Mouse (Mus musculus): ENCODE measurements at regions not wholly inside any gene's neighbourhood (a gene's known extent, or its start where the extent isn't known, plus 50 kb on each side); places are given as distances from the start of the nearest gene placed in this dataset.

DNA sequence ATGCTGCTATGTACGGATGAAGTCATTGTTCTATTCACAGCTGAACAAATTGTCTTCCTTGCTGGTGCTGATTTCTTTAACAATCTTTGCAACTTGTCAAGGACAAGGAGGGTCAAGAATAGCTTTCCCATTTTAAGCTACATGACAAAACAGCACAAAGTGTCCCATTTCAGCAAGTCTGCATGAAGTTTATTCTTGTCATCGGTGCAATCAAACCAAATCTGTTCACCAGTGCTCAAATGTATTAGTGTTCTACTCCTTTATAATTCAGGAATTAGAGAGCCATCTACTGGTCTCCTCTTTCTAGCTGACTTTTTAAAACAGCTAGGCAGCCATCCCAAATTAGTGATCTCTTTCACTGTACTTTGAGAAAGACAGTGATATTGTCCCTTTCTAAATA lies 1040.8 kb downstream of the Galc start:
- no peaks in the 10 kb centered on the region for H3K4me1 ChIP-seq (ENCODE audit: insufficient read depth)
- H3K9me3 ChIP-seq (ENCODE audit: low read length), result no peaks in the 10 kb centered on the region
- no peak overlapping the region for H3K4me2 ChIP-seq (ENCODE audit: low read depth, low read length)
- DNase-seq (no peak), ATAC-seq (no peak)
- TF ChIP-seq EP300 (IDR thresholded peaks at IDR 0.05; ENCODE audit: low read depth), result no peak
- TF ChIP-seq CTCF (IDR thresholded peaks at IDR 0.05; ENCODE audit: low read depth), result no peak
- no peak overlapping the region for H3K4me3 ChIP-seq (ENCODE audit: low read depth, low read length)
- no peak overlapping the region for H3K27ac ChIP-seq (ENCODE audit: low read depth)
- no peaks in the 10 kb centered on the region for H3K27me3 ChIP-seq (ENCODE audit: insufficient read depth, low read length)
- H3K9ac ChIP-seq (replicated peaks), result no peak overlapping the region
- WGBS (ENCODE audit: insufficient replicate concordance), result 78% methylated on average over 2 of the region's 2 CpGs
- no peaks in the 10 kb centered on the region for H3K36me3 ChIP-seq (replicated peaks; ENCODE audit: insufficient read depth, low read length)

DNA sequence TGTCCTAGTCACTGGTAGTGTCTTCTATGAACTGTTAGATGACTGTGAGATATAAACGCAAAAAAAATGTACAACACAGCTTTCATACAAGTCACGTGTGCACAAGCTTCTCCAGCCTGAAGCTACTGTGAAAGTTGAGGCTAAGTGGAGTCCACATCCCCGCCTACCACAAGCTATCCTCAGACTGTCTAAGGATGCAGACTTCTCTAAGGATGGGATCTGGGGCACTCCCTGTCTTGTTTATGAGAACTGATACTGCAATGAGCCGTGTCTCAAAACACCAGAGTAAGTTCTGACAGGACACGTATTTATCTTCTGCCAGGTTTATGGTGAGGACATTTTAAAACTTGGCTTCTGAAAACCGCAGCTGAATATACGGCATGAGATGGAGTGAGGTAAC lies 1041.7 kb downstream of the Galc start:
- H3K4me1 ChIP-seq (ENCODE audit: insufficient read depth), result no peaks in the 10 kb centered on the region
- no peak overlapping the region for H3K27ac ChIP-seq (ENCODE audit: low read depth)
- no peak for TF ChIP-seq EP300 (IDR thresholded peaks at IDR 0.05; ENCODE audit: low read depth)
- no peak overlapping the region for H3K9ac ChIP-seq (replicated peaks)
- H3K4me2 ChIP-seq (ENCODE audit: low read depth, low read length), result no peak overlapping the region
- no peak overlapping the region for H3K4me3 ChIP-seq (ENCODE audit: low read depth, low read length)
- H3K9me3 ChIP-seq (ENCODE audit: low read length), result no peaks in the 10 kb centered on the region
- H3K27me3 ChIP-seq (ENCODE audit: insufficient read depth, low read length), result no peaks in the 10 kb centered on the region
- ATAC-seq (no peak), DNase-seq (no peak)
- 67% methylated on average over 7 of the region's 7 CpGs for WGBS (ENCODE audit: insufficient replicate concordance)
- no peaks in the 10 kb centered on the region for H3K36me3 ChIP-seq (replicated peaks; ENCODE audit: insufficient read depth, low read length)

DNA sequence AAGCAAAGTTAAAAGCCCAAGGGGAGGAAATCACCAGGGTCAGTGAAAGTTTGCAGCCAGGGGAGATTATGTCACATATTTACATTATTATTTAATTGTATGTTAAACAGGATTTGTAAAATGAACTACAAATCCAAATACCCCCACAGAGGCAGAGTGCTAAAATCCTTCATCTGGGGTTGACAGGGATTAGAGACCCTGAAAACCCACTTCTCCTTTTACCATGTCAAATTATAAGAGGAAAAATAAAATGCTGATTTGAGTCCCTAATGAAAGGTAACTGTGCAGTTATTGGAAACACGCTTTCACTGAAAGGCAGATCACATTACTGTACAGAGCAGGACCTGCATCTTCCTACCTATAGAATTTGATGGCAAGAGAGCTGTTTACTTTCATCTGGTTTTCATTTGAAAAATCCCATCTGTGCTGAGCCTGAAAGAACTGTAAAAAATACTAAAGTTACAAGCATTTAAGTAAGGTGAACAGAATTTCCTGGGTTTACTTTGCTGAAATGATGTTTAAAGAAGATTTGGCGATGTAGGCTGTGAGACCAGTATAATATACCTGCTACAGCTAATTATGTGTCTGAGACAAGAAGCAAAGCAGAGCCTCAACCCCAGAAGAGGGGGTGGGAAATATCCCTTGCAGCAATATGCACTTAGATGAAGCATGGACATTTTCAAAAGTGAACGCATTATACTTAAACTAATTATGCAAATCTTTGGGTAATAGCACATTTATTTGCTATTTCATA lies 1055.4 kb downstream of the Galc start:
- WGBS (ENCODE audit: insufficient replicate concordance), result 68% methylated on average over 3 of the region's 3 CpGs
- Histone ChIP-seq H3K4me1 (ENCODE audit: insufficient read depth) (no peaks in the 10 kb centered on the region), H3K4me2 (ENCODE audit: low read depth, low read length) (no peak overlapping the region), H3K9ac (replicated peaks) (no peak overlapping the region), H3K36me3 (replicated peaks; ENCODE audit: insufficient read depth, low read length) (no peaks in the 10 kb centered on the region), H3K4me3 (ENCODE audit: low read depth, low read length) (no peak overlapping the region), H3K27me3 (ENCODE audit: insufficient read depth, low read length) (no peaks in the 10 kb centered on the region), H3K27ac (ENCODE audit: low read depth) (no peak overlapping the region), H3K9me3 (ENCODE audit: low read length) (no peaks in the 10 kb centered on the region)
- TF ChIP-seq CTCF (IDR thresholded peaks at IDR 0.05; ENCODE audit: low read depth) (no peak), EP300 (IDR thresholded peaks at IDR 0.05; ENCODE audit: low read depth) (no peak)
- ATAC-seq, result no peak
- DNase-seq, result no peak

DNA sequence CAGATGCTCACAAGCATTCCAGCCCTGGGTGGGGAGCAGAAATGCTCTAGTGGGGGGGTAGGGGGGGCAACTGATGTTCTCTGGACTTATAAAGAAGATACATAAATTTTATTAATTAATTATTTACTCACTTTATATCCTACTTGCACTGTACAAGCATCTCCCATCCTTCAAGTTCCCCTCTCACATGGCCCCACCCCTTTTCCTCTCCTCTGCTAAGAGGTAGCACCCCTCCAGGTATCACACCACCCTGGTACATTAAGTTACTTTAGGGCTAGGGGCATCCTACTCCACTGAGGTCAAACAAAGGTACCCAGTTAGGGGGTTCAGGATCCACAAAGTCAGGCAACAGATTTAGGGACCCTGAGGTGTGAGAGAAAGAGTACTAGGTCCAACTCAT lies 1097.4 kb downstream of the Galc start:
- no peak for ATAC-seq
- TF ChIP-seq CTCF (IDR thresholded peaks at IDR 0.05; ENCODE audit: low read depth) (no peak), EP300 (IDR thresholded peaks at IDR 0.05; ENCODE audit: low read depth) (no peak)

DNA sequence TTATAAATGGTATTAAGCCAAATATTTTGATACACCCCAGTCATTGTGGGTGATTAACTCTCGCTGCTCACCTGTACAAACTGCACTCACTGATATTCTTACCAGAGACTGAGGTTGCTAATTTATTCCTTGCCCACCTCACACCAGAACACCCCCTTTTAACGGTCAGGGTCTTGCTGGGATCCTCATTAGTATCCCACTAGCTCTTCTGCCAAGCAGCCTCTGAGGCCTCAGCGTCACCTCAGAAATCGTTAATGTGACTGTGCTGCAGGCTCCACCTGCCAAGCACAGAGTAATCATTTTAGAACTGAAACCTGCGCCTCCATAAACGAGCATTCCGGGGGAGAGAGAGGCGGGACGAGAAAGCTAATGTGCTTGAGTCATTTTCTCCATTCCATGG lies 1097.8 kb downstream of the Galc start:
- 65% methylated on average over 9 of the region's 9 CpGs for WGBS (ENCODE audit: insufficient replicate concordance)
- Histone ChIP-seq H3K4me3 (ENCODE audit: low read depth, low read length) (no peak overlapping the region), H3K9me3 (ENCODE audit: low read length) (no peaks in the 10 kb centered on the region), H3K36me3 (replicated peaks; ENCODE audit: insufficient read depth, low read length) (no peaks in the 10 kb centered on the region), H3K27me3 (ENCODE audit: insufficient read depth, low read length) (no peaks in the 10 kb centered on the region), H3K9ac (replicated peaks) (no peak overlapping the region), H3K27ac (ENCODE audit: low read depth) (no peak overlapping the region), H3K4me1 (ENCODE audit: insufficient read depth) (no peaks in the 10 kb centered on the region), H3K4me2 (ENCODE audit: low read depth, low read length) (no peak overlapping the region)
- ATAC-seq (no peak), DNase-seq (no peak)
- TF ChIP-seq EP300 (IDR thresholded peaks at IDR 0.05; ENCODE audit: low read depth), result no peak
- no peak for TF ChIP-seq CTCF (IDR thresholded peaks at IDR 0.05; ENCODE audit: low read depth)

More for the DNA sequence above, 1097.4 kb downstream of the Galc start:
- no peak overlapping the region for H3K9ac ChIP-seq (replicated peaks)
- H3K36me3 ChIP-seq (replicated peaks; ENCODE audit: insufficient read depth, low read length), result no peaks in the 10 kb centered on the region
- no peak overlapping the region for H3K4me2 ChIP-seq (ENCODE audit: low read depth, low read length)
- no peak overlapping the region for H3K27ac ChIP-seq (ENCODE audit: low read depth)
- H3K27me3 ChIP-seq (ENCODE audit: insufficient read depth, low read length), result no peaks in the 10 kb centered on the region
- H3K9me3 ChIP-seq (ENCODE audit: low read length), result no peaks in the 10 kb centered on the region
- H3K4me1 ChIP-seq (ENCODE audit: insufficient read depth), result no peaks in the 10 kb centered on the region
- H3K4me3 ChIP-seq (ENCODE audit: low read depth, low read length), result no peak overlapping the region
- DNase-seq, result no peak

DNA sequence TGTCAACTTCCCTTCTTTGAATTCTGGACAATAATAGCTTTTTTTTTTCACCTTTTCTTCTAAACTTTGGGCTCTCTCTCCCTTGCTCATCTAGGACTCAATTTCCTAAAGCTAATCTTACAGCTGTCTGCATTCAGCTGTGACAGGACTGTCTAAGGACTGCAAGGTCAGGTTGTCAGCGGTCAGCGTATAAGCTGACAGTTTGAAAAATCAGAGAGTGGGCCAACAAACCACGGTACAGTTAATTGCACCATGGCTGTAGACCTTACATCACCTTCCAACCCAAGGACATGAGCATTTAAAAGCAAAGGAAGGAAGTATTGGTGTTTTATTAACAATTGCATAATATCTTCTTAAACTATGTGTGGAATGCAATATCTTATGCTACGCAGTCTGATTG lies 1100.9 kb downstream of the Galc start:
- no peak overlapping the region for H3K4me2 ChIP-seq (ENCODE audit: low read depth, low read length)
- ATAC-seq, result no peak
- H3K4me1 ChIP-seq (ENCODE audit: insufficient read depth), result no peaks in the 10 kb centered on the region
- no peak overlapping the region for H3K27ac ChIP-seq (ENCODE audit: low read depth)
- H3K4me3 ChIP-seq (ENCODE audit: low read depth, low read length), result no peak overlapping the region
- TF ChIP-seq EP300 (IDR thresholded peaks at IDR 0.05; ENCODE audit: low read depth), result no peak
- TF ChIP-seq CTCF (IDR thresholded peaks at IDR 0.05; ENCODE audit: low read depth), result no peak
- DNase-seq, result no peak
- no peaks in the 10 kb centered on the region for H3K36me3 ChIP-seq (replicated peaks; ENCODE audit: insufficient read depth, low read length)
- no peaks in the 10 kb centered on the region for H3K9me3 ChIP-seq (ENCODE audit: low read length)
- H3K9ac ChIP-seq (replicated peaks), result no peak overlapping the region
- 59% methylated on average over 4 of the region's 4 CpGs for WGBS (ENCODE audit: insufficient replicate concordance)
- H3K27me3 ChIP-seq (ENCODE audit: insufficient read depth, low read length), result no peaks in the 10 kb centered on the region

DNA sequence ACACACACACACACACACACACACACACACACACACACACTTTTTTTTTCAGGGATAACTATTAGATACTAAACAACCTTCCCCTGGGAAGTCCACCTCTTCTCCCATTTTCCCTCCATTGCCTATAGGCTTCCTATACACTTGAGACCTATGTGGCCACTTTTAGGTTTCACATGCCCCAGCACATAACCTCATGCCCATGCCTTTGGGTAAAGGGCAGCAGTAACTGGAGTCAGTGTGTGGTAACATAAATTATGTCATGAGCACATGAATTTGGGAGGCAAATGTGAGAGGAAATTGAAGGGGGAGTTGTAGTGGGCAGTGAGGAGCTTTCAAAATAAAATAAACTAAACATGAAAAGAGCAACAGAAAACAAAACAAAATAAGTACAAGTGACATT lies 1101.5 kb downstream of the Galc start:
- TF ChIP-seq EP300 (IDR thresholded peaks at IDR 0.05; ENCODE audit: low read depth) (no peak), CTCF (IDR thresholded peaks at IDR 0.05; ENCODE audit: low read depth) (no peak)
- no peak for ATAC-seq

More for the DNA sequence above, 1101.5 kb downstream of the Galc start:
- Histone ChIP-seq H3K27ac (ENCODE audit: low read depth) (no peak overlapping the region), H3K36me3 (replicated peaks; ENCODE audit: insufficient read depth, low read length) (no peaks in the 10 kb centered on the region), H3K9me3 (ENCODE audit: low read length) (no peaks in the 10 kb centered on the region), H3K4me2 (ENCODE audit: low read depth, low read length) (no peak overlapping the region), H3K4me1 (ENCODE audit: insufficient read depth) (no peaks in the 10 kb centered on the region), H3K9ac (replicated peaks) (no peak overlapping the region), H3K27me3 (ENCODE audit: insufficient read depth, low read length) (no peaks in the 10 kb centered on the region), H3K4me3 (ENCODE audit: low read depth, low read length) (no peak overlapping the region)
- DNase-seq, result no peak
